Mouse (Mus musculus) gastrocnemius, adult 18-20 months (tissue): ENCODE measurements around the gene Tbc1d22a. TPM values are rescaled to one million over a fixed set of nuclear protein-coding genes. Genes with fewer than 3 reads are reported as not detected.

Experiments used
- DNase-seq: peaks from one replicate; pipeline ENCODE4 v3.0.0; 2021; ENCODE audit warnings: low spot score
- total RNA-seq, 2 experiments: library from RNA; stranded (reverse); gene quantifications; 2 replicates each; pipeline ENCODE4 v1.2.3; 2021

The Tbc1d22a gene
- total RNA-seq, 2 experiments from 2014 or later: 15.6 to 17.1 TPM

DNA sequence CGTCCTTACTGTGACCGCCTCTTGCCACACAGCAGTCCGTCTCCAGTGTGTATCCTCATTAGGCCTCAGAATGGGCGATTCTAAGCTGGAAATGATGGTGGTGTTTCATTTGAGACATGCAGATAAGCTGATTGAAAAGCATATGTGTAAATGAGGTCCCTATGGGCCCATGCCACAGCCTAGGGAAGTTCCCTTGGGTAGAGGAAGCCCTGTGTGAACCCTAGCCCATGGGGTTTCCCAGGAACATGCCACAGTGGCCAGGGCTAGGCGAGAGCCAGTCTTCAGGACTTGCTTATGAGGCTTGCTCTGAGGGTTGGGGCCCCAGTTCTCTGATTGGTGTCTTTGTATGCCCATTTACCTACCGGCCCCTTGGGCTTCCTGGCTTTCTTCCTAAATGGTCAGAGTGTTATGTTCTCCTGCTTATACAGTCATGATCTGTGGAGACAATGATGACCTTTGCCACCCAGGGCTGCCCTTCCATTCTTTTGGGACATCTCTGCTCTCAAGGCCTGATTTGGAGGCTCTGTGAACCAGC lies 161.7 kb downstream of the Tbc1d22a start:
- DNase-seq: no peak

DNA sequence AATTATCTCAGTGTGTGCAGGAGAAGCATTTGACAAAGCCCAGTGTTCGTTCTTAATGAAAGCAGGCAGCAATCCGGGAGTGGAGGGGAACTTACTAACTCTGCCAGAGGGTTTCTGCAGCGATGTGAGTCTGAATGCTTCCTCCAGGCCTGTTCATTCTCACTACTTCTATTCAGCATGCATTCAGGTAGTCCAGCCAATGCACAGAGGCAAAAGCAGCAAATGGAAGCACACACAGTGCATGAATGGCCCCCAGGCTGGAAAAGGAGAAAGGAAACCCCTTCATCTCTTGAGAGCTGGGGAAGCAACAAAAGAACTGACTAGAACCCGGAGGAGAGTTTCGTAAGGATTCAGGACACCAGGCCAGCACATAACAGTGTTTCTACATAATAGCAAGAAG lies 169.0 kb downstream of the Tbc1d22a start:
- no peak for DNase-seq

- DNase-seq: no peak
Observed at GRCm38 (mm10) chr15:86385436-86385835, 171.2 kb downstream of the Tbc1d22a start.

DNA sequence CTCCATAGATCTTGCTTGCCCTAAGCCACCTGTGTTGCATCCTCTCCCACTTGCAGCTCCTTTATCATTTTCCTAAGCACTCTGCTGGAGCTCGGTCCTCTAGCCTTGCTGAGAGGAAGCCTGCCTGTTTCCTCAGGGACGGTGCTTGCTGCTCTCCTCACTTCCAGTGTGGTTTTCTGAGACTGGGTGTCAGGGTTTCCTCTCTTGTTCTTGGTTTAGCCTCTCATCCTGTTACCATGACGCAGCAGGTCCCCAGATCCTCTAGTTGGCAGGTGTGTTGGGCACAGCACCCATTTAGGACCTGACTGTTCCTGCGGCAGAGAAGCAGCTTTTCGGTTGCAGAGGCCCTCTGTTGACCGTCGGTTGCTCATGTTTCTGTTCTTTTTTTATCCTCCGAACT lies 172.1 kb downstream of the Tbc1d22a start:
- no peak for DNase-seq

DNA sequence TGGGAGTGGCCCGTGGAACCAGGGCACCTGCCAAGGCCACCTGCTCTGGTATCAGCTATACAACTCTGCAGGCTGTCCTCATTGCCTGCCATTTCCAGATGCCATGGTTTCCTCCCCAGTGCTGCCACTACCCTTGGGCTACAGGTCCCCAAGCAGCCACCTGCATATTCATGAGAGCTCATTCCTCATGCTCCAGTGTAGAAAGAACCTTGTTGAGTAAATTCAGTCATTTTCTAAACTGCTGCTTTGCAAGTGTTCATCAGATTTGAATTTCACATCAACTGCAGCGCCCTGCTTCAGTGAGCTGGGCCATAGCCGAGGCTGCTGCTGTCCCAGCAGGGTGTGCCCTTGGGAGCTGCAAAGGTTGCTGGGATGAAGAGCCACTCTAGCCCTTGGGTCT lies 174.3 kb downstream of the Tbc1d22a start:
- DNase-seq: no peak

GRCm38 (mm10) chr15:86404866-86405265 lies 190.6 kb downstream of the Tbc1d22a start:
- no peak for DNase-seq

GRCm38 (mm10) chr15:86405527-86405926 lies 191.3 kb downstream of the Tbc1d22a start:
- peak; percentile 52 for DNase-seq

GRCm38 (mm10) chr15:86409352-86409751 lies 195.1 kb downstream of the Tbc1d22a start:
- DNase-seq: no peak

- DNase-seq: no peak
Observed at GRCm38 (mm10) chr15:86411532-86412080, 197.3 kb downstream of the Tbc1d22a start.

GRCm38 (mm10) chr15:86415951-86416350 lies 201.7 kb downstream of the Tbc1d22a start:
- DNase-seq: no peak

DNA sequence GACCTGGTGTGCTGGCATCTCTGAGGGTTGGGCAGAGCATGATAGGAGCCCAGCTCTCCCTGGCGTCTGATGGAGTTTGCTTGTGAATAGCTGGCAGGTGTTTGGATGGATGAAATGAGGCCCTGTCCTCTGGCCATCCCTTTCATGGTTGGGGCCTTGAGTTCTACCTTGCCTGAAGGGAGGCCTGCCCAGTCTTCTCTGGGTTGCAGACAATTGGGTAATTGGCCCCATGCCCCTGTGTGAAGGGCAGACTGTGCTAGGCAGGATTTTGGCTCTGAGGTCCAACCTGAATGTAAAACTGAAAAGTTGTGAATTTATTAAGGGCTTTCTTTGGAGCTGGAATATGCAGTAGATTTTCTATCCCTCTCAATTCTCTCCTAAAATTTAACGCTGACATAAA lies 204.2 kb downstream of the Tbc1d22a start:
- no peak for DNase-seq

DNA sequence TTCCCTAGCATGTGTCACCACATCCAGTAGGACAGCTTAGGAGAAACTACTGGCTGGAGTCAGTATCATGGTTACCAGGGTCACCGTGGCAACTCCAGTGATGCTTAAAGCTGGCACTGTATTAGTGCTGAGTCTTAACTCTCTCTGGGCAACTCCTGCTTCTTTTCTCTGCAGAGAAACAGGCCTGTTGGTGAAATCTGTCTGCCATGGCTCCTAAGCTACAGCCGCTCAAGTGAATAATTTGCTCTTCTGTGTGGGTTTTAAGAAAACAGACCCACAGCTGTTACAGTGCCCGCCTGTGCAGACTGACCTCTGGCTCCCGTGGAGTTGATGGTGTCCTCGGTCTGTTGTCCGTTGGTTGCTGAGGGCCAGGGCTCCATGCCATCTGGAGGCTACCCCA lies 205.4 kb downstream of the Tbc1d22a start:
- no peak for DNase-seq

DNA sequence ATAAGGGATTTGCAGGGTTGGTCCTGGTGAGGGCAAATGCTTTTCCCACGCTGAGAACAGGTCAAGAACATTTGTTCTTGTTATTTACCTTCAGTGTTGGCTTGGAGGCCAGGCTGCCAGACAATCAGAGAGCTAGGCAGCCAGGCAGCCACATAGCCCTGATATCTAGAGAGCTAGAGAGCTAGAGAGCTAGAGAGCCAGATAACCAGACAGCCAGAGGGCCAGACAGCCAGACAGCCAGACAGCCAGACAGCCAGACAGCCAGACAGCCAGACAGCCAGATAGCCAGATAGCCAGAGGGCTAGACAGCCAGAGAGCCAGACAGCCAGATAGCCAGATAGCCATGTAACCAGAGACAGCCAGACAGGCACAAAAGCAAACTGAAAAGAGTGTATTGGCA lies 208.6 kb downstream of the Tbc1d22a start:
- DNase-seq: no peak

DNA sequence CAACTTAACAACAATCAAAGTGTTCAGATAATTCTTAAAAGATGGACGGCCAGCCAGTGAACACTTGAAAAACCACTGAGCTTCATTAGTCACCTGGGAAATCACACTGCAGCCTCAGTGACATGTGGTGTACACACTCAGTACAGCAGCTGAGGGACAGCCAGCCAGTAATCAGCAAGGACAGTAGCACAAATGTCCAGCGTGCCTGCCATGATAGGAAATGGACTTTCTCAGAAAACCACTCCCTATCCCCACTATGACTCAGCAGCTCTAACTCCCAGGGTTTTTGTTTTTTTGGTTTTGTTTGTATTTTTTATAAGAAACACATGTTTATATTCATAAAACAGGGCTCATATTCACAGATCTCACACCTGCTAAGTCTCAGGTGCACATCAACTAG lies 209.6 kb downstream of the Tbc1d22a start:
- DNase-seq: no peak

DNA sequence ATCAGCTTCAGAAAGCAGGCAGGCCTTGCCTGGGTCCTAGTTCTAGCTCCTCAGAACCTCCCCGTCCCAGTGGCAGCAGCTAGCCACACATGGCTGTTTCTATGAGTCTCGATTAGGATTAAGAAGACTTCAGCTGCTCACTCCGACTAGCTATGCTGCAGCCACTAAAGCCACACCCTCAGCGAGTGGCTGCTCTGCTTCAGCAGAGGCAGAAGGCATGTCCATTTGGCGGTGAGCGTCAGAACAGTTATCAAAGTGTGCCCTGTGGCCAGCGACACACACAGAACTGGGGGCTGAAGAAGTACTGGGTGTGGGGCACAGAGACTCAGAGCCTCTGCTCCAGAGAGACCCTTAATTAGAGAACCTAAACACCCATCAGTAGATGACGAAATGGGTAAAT lies 210.7 kb downstream of the Tbc1d22a start:
- no peak for DNase-seq

GRCm38 (mm10) chr15:86426364-86427000 lies 212.2 kb downstream of the Tbc1d22a start:
- DNase-seq: no peak

- DNase-seq: no peak
Observed at GRCm38 (mm10) chr15:86427439-86427838, 213.2 kb downstream of the Tbc1d22a start.

GRCm38 (mm10) chr15:86428496-86428895 lies 214.2 kb downstream of the Tbc1d22a start:
- no peak for DNase-seq

GRCm38 (mm10) chr15:86429766-86430335 lies 215.6 kb downstream of the Tbc1d22a start:
- no peak for DNase-seq

- DNase-seq: no peak
Observed at GRCm38 (mm10) chr15:86431539-86432080, 217.4 kb downstream of the Tbc1d22a start.

DNA sequence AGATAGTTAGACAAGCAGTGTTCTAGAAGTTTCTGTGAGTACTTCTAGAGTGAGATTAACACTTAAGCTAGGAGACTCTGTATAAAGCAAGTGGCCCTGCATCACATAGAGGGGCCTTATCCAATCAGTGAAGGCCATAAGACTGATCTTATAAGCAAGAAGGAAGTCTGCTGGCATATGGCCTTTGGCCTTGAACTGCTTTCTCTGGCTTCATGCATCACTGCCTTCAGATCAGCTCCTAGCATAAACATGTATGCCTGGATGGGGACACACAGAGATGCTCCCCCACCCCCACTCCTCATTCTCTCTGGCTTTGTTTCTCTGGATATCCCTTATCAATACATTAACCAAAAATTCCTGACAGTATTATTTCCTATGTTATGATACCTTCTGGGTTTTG lies 218.5 kb downstream of the Tbc1d22a start:
- no peak for DNase-seq

GRCm38 (mm10) chr15:86433378-86433777 lies 219.1 kb downstream of the Tbc1d22a start:
- no peak for DNase-seq

DNA sequence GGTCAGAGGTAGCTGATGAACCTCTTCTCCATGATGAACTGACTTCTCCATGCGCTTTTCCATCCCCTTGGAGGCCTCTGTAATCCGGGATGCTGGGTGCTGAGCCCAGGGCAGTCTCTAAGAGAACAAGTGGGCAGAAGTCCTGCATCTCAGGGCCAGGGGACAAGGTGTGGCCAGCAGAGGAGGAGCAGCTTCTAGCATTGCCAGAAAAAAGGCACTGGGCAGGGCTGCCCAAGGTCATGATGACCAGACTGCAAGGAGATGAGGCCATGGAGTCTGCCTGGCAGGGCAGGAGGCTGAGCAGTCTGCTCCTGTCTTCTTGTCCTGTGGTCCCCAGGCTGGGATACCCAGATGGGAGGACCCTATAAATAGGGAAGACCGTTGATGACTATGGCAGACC lies 220.0 kb downstream of the Tbc1d22a start:
- no peak for DNase-seq
